Mouse (Mus musculus) liver (tissue): ENCODE data around the gene Wif1.

Source experiments
- DNase-seq: peaks from one replicate; pipeline ENCODE4 v3.0.0-alpha.2; 2020; ENCODE audit warnings: mixed read lengths

Gene Wif1

DNA sequence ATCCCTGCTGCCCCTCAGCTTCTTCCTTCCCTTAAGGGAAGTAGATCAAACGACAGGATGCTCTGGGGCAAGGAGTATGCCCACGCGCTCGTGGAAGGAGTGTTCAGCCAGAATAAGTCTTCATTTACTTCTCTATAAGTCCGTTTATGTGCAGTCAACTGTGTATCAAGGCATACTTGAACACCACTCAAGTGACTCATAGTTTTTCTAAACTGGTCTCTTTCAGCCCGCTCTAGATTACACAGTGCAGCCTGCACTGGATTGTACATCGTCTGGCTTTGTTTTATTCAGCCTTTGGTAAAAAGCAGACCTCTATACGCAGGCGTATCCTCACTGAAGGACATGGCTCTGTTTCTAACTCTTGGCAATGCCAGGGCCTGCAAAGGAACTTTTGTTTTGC, 46.7 kb downstream of the Wif1 start:
- DNase-seq, result no peak

DNA sequence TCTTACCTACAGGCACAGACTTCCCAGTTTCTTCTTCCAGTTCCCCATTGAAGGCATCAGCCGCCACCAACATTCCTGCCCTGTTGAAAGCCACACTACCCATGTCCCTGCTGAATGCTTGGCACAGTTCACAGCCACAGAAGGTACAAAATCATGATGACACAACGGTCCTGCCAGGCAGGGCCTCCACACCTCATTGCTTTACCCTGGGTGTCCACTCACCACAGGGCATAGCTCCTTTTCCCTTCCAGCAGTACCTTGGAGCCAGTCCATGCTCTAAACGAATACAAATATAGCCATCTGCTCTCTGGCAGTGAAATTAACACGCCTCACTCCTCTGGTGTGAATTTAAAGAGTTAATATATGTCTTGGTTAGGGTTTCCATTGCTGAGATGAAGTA, 49.1 kb downstream of the Wif1 start:
- no peak for DNase-seq

DNA sequence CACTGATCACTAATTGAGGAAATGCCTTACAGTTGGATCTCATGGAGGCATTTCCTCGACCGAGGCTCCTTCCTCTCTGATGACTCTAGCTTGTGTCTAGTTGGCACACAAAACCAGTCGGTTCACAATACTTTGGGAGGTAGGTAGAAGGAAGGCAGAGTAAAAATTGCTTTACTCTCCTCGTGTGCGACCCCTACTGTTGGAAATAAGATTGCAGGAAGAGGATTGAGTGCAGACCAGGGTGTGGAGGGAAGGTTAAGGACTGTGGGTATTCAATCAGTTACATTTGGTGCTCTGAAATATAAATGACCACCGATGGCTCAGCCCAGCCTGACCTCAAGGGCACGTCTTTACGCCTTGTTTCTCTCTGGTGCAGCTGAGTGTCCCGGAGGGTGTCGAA, 49.8 kb downstream of the Wif1 start:
- no peak for DNase-seq

DNA sequence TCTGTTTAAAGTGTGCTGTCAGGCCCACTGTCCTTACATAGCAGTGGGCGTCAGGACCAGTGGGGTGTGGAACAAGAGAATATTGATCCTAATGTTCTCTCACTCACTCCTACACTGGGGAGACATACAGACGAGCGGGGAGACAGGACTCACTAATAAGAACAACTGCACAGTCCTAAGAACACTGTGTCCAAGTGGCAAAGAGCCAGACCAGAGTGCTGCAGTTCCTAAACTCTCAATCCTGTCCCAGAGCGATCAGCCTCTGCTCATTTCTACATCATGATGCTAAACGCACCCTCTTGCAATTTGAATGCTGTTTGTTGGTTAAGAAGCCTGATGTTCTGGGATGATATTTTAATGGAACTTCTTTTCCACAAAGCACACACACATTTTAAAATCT, 54.9 kb downstream of the Wif1 start:
- no peak for DNase-seq

DNA sequence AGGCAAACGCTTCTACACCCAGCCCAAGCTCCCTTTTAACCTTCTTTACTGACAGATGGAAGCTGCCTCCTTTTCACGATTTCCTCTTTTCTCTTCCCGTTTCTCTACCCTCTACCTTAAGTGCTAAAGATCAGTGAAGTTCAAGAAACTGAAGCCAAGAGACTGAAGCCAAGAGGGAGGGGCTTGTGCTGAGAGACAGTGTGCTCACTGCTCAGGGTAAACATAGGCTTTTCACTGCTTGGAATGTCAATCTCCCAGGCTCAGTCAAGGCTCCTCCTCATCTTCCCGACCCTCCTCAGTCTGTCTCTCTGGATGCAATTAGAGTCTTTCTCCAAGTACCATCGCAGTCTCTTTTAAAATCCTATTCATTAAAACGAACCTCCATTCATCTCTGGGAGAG, 55.6 kb downstream of the Wif1 start:
- DNase-seq, result no peak

DNA sequence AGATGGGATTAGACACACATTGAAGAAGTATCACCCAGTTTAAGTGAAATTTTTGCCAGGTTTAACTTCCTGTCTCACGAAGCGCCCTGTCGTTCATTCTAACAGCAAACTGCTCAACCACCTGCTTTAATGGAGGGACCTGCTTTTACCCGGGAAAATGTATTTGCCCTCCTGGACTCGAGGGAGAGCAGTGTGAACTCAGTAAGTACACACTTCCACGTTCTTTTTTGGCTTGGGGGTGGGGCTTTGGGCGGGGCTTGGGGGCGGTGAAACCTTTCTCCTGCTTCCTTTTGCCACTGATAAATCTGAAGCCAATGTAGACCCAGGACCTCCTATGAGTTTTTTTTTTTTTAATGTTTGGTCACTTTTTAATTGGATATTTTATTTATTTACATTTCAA, 56.2 kb downstream of the Wif1 start:
- peak; percentile 27 for DNase-seq

DNA sequence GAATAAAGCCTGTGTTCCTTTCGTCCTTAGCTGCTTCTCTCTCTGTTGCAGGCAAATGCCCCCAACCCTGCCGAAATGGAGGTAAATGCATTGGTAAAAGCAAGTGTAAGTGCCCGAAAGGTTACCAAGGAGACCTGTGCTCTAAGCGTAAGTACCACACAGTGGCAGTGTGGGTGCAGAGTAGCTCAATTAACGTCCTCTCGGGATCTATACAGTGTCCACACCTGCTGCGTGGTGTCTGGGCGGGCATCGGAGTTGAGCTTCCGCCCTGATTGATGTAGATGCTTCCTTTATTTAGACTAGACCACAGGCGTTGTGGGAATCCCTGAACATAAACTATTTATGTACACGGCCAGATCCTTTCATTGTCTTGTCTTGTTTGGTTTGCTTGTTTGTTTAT, 62.2 kb downstream of the Wif1 start:
- no peak for DNase-seq

DNA sequence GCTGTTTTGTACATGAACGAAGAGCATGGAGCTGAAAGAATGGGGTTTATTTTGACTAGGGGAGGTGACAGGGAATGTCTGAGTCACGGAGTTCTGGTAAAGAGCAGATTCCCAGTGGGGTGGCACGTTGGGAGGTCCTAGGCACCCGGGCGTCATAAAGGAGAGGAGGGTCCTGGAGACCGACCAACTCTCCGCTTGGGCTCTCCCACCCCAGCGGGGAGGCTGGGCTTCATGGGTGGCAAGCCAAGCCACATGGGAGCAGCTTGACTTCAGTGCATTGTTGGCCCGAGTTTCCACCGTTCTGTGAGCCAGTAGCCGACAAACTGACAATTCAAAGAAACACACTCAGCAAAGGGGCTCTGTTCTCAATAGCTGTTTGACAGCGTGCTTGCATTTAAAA, 64.5 kb downstream of the Wif1 start:
- no peak for DNase-seq

DNA sequence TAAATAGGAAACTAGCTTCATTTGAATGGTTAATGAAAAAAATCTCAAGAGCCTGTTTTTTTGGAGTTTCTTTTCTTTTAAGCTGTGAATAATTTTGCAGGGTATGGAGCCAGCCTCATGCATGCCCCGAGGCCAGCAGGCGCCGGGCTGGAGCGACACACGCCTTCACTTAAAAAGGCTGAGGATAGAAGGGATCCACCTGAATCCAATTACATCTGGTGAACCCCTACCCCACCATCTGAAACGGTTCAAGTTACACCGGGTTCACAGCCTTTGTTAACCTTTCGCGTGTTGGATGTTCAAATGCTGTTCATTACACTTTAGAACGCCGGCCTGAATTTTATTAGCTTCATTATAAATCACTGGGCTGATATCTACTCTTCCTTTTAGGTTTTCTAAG, 65.9 kb downstream of the Wif1 start:
- DNase-seq, result no peak

DNA sequence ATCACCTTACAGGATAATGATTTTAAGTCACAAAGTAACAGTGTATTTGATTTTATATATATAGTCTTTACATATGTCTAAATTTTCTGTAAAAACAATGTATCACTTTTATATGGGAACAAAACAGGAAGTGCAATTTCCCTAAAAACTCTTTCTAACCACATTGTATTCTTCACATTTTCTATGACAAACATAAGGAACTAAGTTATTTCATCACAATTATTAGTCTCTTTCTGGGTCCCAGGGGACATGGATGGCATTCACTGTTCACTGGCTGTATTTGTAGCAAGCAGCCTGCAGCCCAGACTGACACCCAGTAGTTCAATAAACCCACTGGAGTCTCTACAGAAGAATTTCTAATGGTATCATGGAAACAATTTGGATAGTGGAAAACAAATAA, 82.4 kb downstream of the Wif1 start:
- DNase-seq, result no peak

DNA sequence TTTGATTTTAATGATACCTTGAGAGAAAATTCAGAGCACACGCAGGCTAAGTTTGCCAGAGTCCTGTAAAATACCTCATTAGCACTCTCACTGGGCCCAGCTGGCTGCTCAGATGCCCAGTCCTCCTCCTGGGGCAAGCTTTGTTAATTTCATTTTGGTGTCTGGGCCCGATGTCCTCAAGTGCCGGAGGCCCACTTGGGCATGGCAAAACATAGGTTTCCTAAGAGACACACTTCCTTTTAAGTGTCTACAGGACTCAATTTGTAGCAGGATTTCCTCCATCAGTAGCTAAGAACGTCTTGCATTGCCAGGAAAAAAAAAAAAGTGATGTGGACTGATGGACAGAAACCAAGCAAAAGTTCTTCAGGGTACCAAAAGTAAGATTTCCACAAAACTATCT, 82.9 kb downstream of the Wif1 start:
- DNase-seq, result no peak

DNA sequence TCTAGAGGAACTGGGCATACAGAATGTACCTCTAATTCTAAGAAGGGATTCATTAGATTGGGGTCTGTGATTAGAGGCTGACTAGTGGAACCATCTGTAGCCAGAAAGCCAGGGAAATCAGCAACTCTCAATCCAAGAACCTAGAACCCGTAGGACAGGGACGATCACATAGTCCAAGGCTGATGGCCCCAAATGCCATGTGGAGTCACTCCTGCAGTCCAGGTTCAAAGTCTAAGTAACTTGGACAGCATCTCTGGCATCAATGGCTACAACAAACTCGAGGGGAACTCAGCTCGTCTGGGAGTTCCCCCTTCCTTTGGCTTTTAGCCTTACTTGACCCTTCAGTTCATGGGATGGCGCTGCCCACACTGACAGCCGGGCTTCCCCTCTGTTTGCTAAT, 87.0 kb downstream of the Wif1 start:
- no peak for DNase-seq

DNA sequence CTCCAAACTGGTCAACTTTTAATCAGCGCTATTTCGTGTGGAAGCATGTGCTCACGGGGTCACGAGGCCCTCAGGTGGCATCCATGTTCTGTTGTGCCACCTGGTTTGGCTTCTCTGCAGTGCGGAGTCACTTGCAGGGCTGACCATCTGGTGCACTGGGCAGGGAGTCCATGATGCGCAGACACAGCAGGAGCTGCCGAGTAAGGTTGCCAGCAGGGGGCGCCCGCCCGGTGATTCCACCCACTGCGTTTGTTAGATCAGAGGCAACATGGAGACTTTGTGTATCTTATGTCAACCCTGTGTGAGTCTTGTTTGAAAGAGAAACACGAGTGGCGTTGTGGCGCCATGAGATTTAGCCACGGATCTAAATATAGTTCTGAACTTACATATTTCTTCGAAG, 90.7 kb downstream of the Wif1 start:
- DNase-seq, result peak; percentile 21

DNA sequence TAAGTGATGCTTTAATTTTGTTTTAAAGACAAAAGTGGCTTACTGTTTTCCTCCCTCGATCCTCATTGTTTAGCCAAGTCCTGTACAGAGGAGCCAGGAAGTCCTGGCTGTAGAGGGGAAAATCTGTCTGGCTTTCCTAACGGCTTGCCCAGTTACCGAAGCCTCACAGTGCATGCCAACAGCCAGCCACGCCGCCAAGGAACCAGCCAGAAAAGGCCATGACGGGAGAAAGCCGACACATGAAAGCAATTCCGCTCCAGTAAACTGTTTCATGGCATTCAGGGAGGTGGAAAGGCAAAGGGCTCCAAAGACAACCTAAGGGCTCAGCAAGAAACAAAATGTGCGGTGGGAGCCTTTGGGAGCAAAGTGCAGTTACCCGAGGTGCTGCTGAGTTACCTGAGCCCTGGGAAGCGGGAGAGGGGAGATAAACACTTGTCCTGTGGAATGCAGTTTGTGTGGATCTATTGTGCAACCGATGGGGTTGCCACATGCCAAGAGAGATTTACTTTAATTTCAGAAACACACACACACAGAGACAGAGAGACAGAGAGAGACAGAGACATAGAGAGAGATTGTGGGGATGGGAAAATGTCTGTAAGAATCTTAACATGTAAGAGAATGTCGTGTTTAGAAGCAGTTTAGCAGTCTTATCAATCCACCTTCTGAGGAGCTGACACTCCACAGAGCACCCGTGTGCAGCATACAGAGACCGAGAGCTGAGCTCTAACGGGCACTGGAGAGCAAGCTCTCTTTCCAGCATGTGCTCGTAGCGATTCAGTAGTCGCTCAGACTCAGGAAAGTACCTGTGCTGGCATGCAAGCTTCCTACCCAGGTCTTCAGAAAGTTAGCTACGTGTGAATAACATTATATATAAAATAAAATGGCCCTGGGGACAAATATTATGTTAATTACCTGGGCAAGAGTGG, 95.5 kb downstream of the Wif1 start:
- DNase-seq, result no peak
